Mouse (Mus musculus): ENCODE results near the gene Prl7a2.

Gene Prl7a2

DNA sequence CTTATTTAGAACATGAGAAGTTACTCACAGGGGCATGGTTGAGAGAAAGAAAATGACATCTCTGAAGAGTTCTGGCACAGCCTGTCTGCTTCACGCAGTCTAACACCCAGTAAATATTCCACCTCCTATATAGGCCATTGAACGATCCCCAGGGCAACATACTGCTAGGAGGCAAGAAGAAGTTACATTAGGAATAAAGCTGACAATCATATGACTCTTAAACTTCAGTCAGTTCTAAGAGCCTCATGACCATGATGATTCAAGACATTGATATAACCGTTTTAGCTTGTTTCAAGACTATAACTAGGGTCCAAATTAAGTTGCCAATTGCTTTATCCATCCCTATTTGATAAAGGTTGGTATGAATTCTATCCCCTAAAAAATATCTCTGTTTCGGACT is at the start of gene Prl7a2:
Gene Prl7a2 (minus strand): TSS at position 101 of the 400 bp plus-strand sequence.
- no peak for DNase-seq (ENCODE audit: extremely low read depth, low read depth)

- no peak for DNase-seq (ENCODE audit: extremely low read depth, low read depth)
Measured at GRCm38 (mm10) chr13:27716636-27717035, 48.8 kb upstream of the Prl7a2 start, which contains the start of gene Prl7d1. TSS of gene Prl7d1 (minus strand) at chr13:27716736.

DNA sequence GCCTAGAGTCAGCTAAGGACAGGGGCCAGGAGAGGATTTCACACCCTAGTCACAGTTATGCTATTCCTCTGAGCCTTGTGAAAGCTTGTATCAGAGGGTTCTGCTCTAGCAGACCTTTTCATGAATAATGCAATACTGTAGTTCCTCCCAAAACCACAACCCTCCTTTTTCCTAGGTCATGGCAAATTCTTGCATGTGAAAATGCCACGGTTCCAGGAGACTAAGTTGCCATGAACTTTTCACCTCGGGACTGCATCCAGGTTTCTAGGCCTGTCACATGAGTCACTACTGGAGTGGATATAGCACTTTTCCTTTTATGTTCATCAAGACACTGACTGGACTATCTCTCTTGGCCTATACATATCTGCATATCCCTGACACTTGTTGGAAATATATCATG is 38.7 kb upstream of the Prl7a2 start:
- DNase-seq (ENCODE audit: extremely low read depth, low read depth): no peak

DNA sequence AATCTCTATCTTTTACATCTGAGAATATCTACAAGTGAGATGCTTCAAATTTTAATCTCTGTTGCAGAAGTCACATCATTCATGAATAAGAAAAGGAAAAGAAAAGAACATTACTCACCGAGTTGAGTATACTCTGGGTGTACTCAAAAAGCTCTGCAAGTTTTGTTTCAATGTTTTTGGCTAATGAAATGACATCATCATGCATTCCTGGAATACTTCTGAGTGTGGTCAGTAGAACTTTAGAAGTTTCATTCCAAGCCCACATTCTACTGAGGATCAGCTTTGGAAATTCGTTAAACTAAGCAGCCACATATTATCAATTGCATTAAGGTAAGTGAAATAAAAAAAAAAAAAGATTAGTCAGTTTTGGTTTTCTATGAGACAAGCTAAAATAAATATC is 7.1 kb downstream of the Prl7a2 start:
- no peak for DNase-seq (ENCODE audit: extremely low read depth, low read depth)

GRCm38 (mm10) chr13:27642393-27642792 is 25.4 kb downstream of the Prl7a2 start, which contains the start of gene Prl7a1:
TSS of gene Prl7a1 (minus strand) at chr13:27642493.
- no peak for DNase-seq (ENCODE audit: extremely low read depth, low read depth)

DNA sequence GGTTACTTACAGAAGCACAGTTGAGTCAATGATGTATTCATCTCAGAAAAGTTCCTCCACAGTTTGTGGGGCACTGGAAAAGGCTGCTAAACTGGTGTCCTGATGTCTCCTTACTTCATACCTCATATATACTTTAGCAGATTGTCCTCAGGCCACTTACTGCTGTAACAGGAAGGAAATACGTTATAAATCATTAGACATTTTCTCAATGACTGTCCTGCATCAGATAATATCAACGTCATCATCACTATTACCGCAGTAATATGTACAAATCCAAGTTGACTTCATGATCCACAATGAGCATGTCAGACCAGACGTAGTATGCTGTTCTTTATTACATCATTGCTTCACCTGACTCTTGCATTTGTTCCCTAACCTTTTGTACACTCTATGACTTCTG is 57.4 kb downstream of the Prl7a2 start, which contains the start of gene Prl7b1:
Gene Prl7b1 (minus strand): TSS at position 101 of the 400 bp plus-strand sequence.
- no peak for DNase-seq (ENCODE audit: extremely low read depth, low read depth)

Measured in MEL-GATA-1-ER (cell line).